Mouse (Mus musculus) G1E (cell line): ENCODE results near the gene Iars2.

Source experiments
- CTCF ChIP-seq: IDR thresholded peaks from 2 replicates; pipeline ENCODE4 v1.5.1; 2012; ENCODE audit warnings: low read depth, low read length, inconsistent platforms, mixed read lengths
- GATA1 ChIP-seq: IDR thresholded peaks from 2 replicates; pipeline ENCODE4 v1.6.1; 2012; ENCODE audit warnings: borderline replicate concordance, low read length, inconsistent platforms, mixed read lengths
- POLR2AphosphoS5 ChIP-seq: IDR thresholded peaks from 2 replicates; pipeline ENCODE4 v1.6.1; 2012; ENCODE audit warnings: low read depth, low read length, inconsistent platforms; ENCODE audit not compliant: insufficient replicate concordance
- TAL1 ChIP-seq: conservative IDR thresholded peaks from 2 replicates; pipeline ENCODE4 v1.6.1; 2012; ENCODE audit warnings: low read depth, low read length, inconsistent platforms, mixed read lengths

DNA sequence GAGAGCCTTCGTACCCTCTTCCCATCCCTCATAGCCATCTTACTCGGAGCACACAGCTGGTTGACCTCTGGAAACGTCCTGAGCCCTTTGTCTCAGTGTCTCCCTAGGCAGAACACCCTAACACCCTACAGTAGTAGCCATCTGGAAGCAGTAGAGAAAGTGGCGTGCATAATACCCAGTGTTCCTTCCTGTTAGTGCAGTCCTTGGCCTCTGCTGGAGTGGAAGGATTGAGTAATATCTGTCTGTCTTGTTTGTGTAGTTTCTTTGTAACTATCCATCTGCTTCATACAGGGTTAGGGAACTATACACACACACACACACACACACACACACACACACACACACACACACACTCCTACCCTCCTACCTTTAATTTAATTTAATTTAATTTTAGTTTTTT is 60.5 kb downstream of the Iars2 start:
- no peak for TF ChIP-seq CTCF
- no peak for TF ChIP-seq GATA1
- no peak for TF ChIP-seq TAL1
- TF ChIP-seq POLR2AphosphoS5: no peak
